8 mouse cellular contexts compared by ENCODE assay signal in the genomic region with DNA sequence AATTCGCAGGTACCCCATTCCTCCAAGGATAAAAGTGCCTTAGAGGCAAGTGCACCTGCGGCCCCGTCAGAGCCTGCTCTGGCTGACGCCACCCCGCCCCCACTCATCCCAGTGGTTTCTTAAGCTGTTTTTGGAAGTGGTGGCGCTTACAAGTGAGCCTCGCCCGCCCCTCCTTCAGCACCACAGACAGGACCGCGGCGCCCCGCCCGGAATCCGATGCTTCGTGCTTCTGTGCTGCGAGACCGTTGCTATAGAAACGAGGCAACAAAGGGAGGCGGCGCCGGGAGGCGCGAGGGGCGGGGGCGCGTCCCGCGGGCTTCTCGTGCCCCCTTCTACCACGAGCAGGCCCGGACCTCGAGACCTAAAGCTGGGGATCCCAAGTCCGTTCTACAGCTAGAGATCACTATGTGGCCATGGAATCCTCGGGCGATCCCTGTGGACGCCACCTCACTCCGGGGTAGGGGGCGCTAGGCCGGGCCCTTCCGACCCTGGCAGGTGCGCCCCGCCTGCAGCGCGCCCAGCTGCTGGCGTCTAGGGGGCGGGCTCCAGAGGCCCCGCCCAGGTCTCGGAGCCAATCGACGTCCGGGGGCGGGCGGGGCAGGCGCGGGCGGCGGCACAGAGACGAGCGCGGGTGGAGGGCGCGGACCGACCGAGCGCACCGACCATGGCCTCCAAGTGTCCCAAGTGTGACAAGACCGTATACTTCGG. TPM values are rescaled to one million over a fixed set of nuclear protein-coding genes. Genes with fewer than 3 reads are reported as not detected.
DNase-seq lines count a peak whose midpoint lies in the region.

TSS of gene Crip2 (plus strand) at position 329 of the 708 bp plus-strand sequence.

- DNase-seq in adrenal gland, adult (ENCODE audit: inconsistent age in 2 of 2, low spot score in 1 of 2), result peak; percentile 88 to 95
- peak; percentile 95 for DNase-seq in embryo, embryonic 10.5 days (ENCODE audit: low spot score)
- peak; percentile 87 for DNase-seq in gastrocnemius, postnatal 14 days
- DNase-seq in induced T-regulatory cell, adult 2 months (ENCODE audit: low read depth), result peak; percentile 95
- peak; percentile 86 to 98 for DNase-seq in left cerebral cortex, adult 8-10 months (ENCODE audit: low spot score in 2 of 2)
- peak; percentile 88 for DNase-seq in right cerebral cortex, postnatal 4 days
- peak; percentile 93 for DNase-seq in yolk sac, embryonic 10.5 days (ENCODE audit: low spot score)

- H3K36me3 ChIP-seq in megakaryocyte, embryonic 14.5 days (replicated peaks; ENCODE audit: low read length), result peaks cover 41% of the 10 kb centered on the region

- H3K9me3 ChIP-seq in megakaryocyte, embryonic 14.5 days, result no peaks in the 10 kb centered on the region

- H3K4me3 ChIP-seq in megakaryocyte, embryonic 14.5 days (replicated peaks), result peak within 1 kb of the TSS; percentile 94

- peaks cover 58% of the 10 kb centered on the region for H3K4me1 ChIP-seq in megakaryocyte, embryonic 14.5 days

- intact Hi-C loops in gastrocnemius, postnatal 14 days (cut with DNase I; ENCODE audit: low total_unique reads), result no loop called here

- peaks cover 58% of the 10 kb centered on the region for H3K27me3 ChIP-seq in megakaryocyte, embryonic 14.5 days (replicated peaks)

RNA-seq across cellular contexts. Expression of gene Crip2, which starts in this region (rescaled TPM):
- 10 to 100 TPM; 82.5 to 84.7 TPM for total RNA-seq in gastrocnemius, postnatal 14 days (2021)
- 100 to 1,000 TPM; 142 to 161 (median 148) TPM for total RNA-seq in left cerebral cortex, adult 8-10 months (2022)
- polyA plus RNA-seq in megakaryocyte, embryonic 14.5 days (2012; ENCODE audit: insufficient read depth, low replicate concordance), result 6.1 and 14.4 TPM in 2 replicates

Comparison
In these comparisons a context has a peak if more than half of its experiments do, and no peak if none do; other contexts are left out.
1. Peak in every context shown above with its lines: DNase-seq and H3K4me3 ChIP-seq.